Mouse (Mus musculus) CH12.LX (cell line): ENCODE measurements around the gene Dscaml1. TPM values are rescaled to one million over a fixed set of nuclear protein-coding genes. Genes with fewer than 3 reads are reported as not detected.

Source experiments
- DNase-seq: peaks from one replicate; pipeline ENCODE4 v3.0.0-alpha.2; 2013; ENCODE audit errors: extremely low read depth
- H3K27ac ChIP-seq: 2 replicates; pipeline ENCODE4 v1.5.1; 2012; ENCODE audit warnings: low read depth, mild to moderate bottlenecking, control low read depth, moderate library complexity; ENCODE audit not compliant: insufficient read depth
- H3K27me3 ChIP-seq: replicated peaks from 2 replicates; pipeline ENCODE3; 2012; ENCODE audit warnings: inconsistent platforms
- H3K36me3 ChIP-seq, 2 experiments: replicated peaks in 1 of 2; 2 replicates each; pipeline versions ENCODE3 to v1.6.1; 2012; ENCODE audit warnings: inconsistent platforms in 1 of 2, low read length in 1 of 2, mild to moderate bottlenecking in 1 of 2, mixed read lengths in 1 of 2, moderate library complexity in 1 of 2; ENCODE audit not compliant: control insufficient read depth in 1 of 2, insufficient read depth in 1 of 2
- H3K4me1 ChIP-seq, 2 experiments: 2 replicates each; pipeline ENCODE4 v1.6.1; 2012; ENCODE audit warnings: inconsistent platforms in 1 of 2, moderate library complexity in 1 of 2; ENCODE audit not compliant: insufficient read depth in 2 of 2, control insufficient read depth in 1 of 2
- H3K4me2 ChIP-seq: 2 replicates; pipeline ENCODE4 v1.6.1; 2012; ENCODE audit warnings: low read depth, mild to moderate bottlenecking, control low read depth; ENCODE audit not compliant: poor library complexity, insufficient read depth, severe bottlenecking
- H3K4me3 ChIP-seq, 3 experiments: fragments of 150-350 bp in 1 of 3; sonication (generic) in 1 of 3; replicated peaks in 1 of 3; 2 replicates each; pipeline versions ENCODE3 to v1.5.1; 2011 to 2012; ENCODE audit warnings: low read depth in 2 of 3, low read length in 2 of 3, mild to moderate bottlenecking in 2 of 3, moderate library complexity in 2 of 3, control low read depth in 1 of 3, improper control_type of control experiment in 1 of 3, inconsistent platforms in 1 of 3, mixed read lengths in 1 of 3; ENCODE audit not compliant: poor library complexity in 1 of 3
- H3K79me2 ChIP-seq: replicated peaks from 2 replicates; pipeline ENCODE4 v1.6.1; 2012; ENCODE audit warnings: mild to moderate bottlenecking, moderate library complexity; ENCODE audit not compliant: control insufficient read depth, poor library complexity, insufficient read depth, severe bottlenecking; ENCODE audit errors: extremely low read depth
- H3K9ac ChIP-seq: 2 replicates; pipeline ENCODE4 v1.6.1; 2012; ENCODE audit warnings: low read depth, mild to moderate bottlenecking, control low read depth, moderate library complexity; ENCODE audit not compliant: insufficient read depth
- H3K9me3 ChIP-seq: replicated peaks from 2 replicates; pipeline ENCODE3; 2012; ENCODE audit warnings: low read length, inconsistent platforms, mixed read lengths
- CHD2 ChIP-seq: IDR thresholded peaks from 2 replicates; pipeline ENCODE4 v1.6.1; 2011; ENCODE audit warnings: low read length, improper control_type of control experiment
- CTCF ChIP-seq, 2 experiments: IDR thresholded peaks in 1 of 2; conservative IDR thresholded peaks in 1 of 2; 2 replicates each; pipeline ENCODE4 v1.5.1; 2011 to 2012; ENCODE audit warnings: low read depth in 2 of 2, low read length in 2 of 2, improper control_type of control experiment in 1 of 2, inconsistent platforms in 1 of 2, mild to moderate bottlenecking in 1 of 2, moderate library complexity in 1 of 2
- EP300 ChIP-seq: IDR thresholded peaks from 2 replicates; pipeline ENCODE4 v1.6.1; 2011; ENCODE audit warnings: low read length, improper control_type of control experiment
- HCFC1 ChIP-seq: IDR thresholded peaks from 2 replicates; pipeline ENCODE4 v1.6.1; 2012; ENCODE audit warnings: low read depth, mild to moderate bottlenecking, inconsistent platforms, low read length, improper control_type of control experiment
- MAFK ChIP-seq: IDR thresholded peaks from 2 replicates; pipeline ENCODE4 v1.6.1; 2011; ENCODE audit warnings: low read length, improper control_type of control experiment; ENCODE audit not compliant: insufficient replicate concordance
- MAZ ChIP-seq: IDR thresholded peaks from 2 replicates; pipeline ENCODE4 v1.6.1; 2012; ENCODE audit warnings: low read depth, mild to moderate bottlenecking, inconsistent platforms, low read length, improper control_type of control experiment, moderate library complexity
- MXI1 ChIP-seq: IDR thresholded peaks from 2 replicates; pipeline ENCODE4 v1.6.1; 2011; ENCODE audit warnings: mild to moderate bottlenecking, low read depth, low read length, improper control_type of control experiment
- MYC ChIP-seq: IDR thresholded peaks from 2 replicates; pipeline ENCODE4 v1.6.1; 2011; ENCODE audit warnings: low read depth, mild to moderate bottlenecking, improper control_type of control experiment, low read length
- PAX5 ChIP-seq: IDR thresholded peaks from 2 replicates; pipeline ENCODE4 v1.6.1; 2012; ENCODE audit warnings: low read length, inconsistent platforms, mixed read lengths
- POLR2A ChIP-seq: IDR thresholded peaks from 2 replicates; pipeline ENCODE4 v1.6.1; 2011; ENCODE audit warnings: low read depth, mild to moderate bottlenecking, improper control_type of control experiment, low read length
- POLR2AphosphoS2 ChIP-seq: IDR thresholded peaks from 2 replicates; pipeline ENCODE4 v1.6.1; 2011; ENCODE audit warnings: low read depth, low read length, improper control_type of control experiment
- RAD21 ChIP-seq: IDR thresholded peaks from 2 replicates; pipeline ENCODE4 v1.6.1; 2011; ENCODE audit warnings: low read depth, mild to moderate bottlenecking, low read length, improper control_type of control experiment, moderate library complexity
- RCOR1 ChIP-seq: conservative IDR thresholded peaks from 2 replicates; pipeline ENCODE4 v1.6.1; 2012; ENCODE audit warnings: low read depth, mild to moderate bottlenecking, inconsistent platforms, low read length, improper control_type of control experiment
- SIN3A ChIP-seq: IDR thresholded peaks from 2 replicates; pipeline ENCODE4 v1.6.1; 2012; ENCODE audit warnings: low read length, improper control_type of control experiment, inconsistent platforms
- TBP ChIP-seq: conservative IDR thresholded peaks from 2 replicates; pipeline ENCODE4 v1.6.1; 2011; ENCODE audit warnings: low read depth, low read length, improper control_type of control experiment
- TCF12 ChIP-seq: IDR thresholded peaks from 2 replicates; pipeline ENCODE4 v1.6.1; 2014; ENCODE audit warnings: low read depth, mild to moderate bottlenecking, inconsistent platforms, low read length, improper control_type of control experiment
- USF2 ChIP-seq: conservative IDR thresholded peaks from 2 replicates; pipeline ENCODE4 v1.6.1; 2011; ENCODE audit warnings: low read depth, low read length, improper control_type of control experiment
- ZMIZ1 ChIP-seq: IDR thresholded peaks from 2 replicates; pipeline ENCODE4 v1.6.1; 2012; ENCODE audit warnings: low read depth, mild to moderate bottlenecking, inconsistent platforms, low read length, improper control_type of control experiment
- dilution Hi-C: fragments of 300-500 bp; cut with MboI; formaldehyde crosslinking; loops from 2 replicates; pipeline ENCODE4 v1.14.3; 2020; ENCODE audit warnings: low sequenced_read_pairs; ENCODE audit not compliant: extremely low pct_unique_long_range_greater_than_20kb, extremely low pct_ligation_motif_present
- in situ Hi-C: fragments of 300-500 bp; cut with MboI; formaldehyde crosslinking; loops from 3 replicates; pipeline ENCODE4 v1.14.3; 2019; ENCODE audit warnings: low sequenced_read_pairs, low pct_ligation_motif_present, low pct_unique_long_range_greater_than_20kb, mixed read lengths
- polyA plus RNA-seq: library from polyadenylated mRNA; unstranded; fragments of >175 nt; gene quantifications from 2 replicates; pipeline ENCODE4 v1.2.1, GENCODE M21; 2012; ENCODE audit warnings: low read depth; ENCODE audit not compliant: insufficient read length
- total RNA-seq, 2 experiments: library from RNA; depleted of rRNA; stranded (reverse); fragments of 300-350 nt in 1 of 2; fragments of >200 nt in 1 of 2; gene quantifications; 2 replicates each; pipeline ENCODE4 v1.2.3; 2012 to 2014

The Dscaml1 gene
- total and polyA plus RNA-seq, 3 experiments: not detected

DNA sequence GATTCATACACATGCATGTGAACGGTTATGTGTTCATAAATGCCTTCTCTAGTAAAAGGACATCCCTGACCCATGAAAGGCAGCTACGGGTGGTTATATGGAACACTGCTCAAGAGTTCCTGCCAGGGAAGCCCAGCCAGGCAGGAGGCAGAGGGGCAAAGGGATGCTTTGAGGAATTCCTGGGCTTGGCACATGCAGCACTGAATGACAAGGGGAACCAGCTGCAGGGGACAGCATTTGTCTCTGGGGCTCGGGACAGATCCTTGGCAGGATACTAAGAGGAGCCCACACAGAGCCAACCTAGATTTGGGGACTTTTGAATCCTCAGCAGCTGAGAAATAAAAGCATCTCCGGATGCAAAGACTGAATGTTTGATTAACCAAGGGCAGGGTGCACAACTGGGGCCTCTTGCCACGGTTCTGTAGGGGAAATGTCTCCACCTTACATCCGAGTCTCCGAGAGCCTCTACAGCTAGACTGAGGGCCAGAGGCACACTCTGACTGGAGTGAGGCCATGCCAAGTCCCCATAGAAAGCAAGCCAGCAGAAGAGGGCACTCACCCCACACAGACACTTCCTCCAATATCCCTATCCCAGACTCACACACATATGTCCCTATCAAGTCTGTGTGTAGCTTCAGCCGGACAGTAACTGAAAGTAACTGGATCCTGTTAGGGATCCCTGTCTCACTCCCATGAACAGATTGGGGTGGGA lies 251.7 kb downstream of the Dscaml1 start:
- Histone ChIP-seq H3K9ac (no peak overlapping the region), H3K36me3 (no peaks in the 10 kb centered on the region), H3K4me3 (no peak overlapping the region), H3K4me1 (peaks cover 0 to 4% of the 10 kb centered on the region in 2 experiments; a peak in 1 of 4 replicates), H3K27ac (no peak overlapping the region), H3K79me2 (no peaks in the 10 kb centered on the region), H3K27me3 (peaks cover 91% of the 10 kb centered on the region), H3K4me2 (no peak overlapping the region), H3K9me3 (no peaks in the 10 kb centered on the region)
- dilution Hi-C loops: no loop called here
- TF ChIP-seq TBP (no peak), MAZ (no peak), POLR2AphosphoS2 (no peak), EP300 (no peak), USF2 (no peak), RCOR1 (no peak)
- DNase-seq: no peak
- in situ Hi-C loops: no loop called here

GRCm38 (mm10) chr9:45678664-45679026 lies 252.2 kb downstream of the Dscaml1 start:
- Histone ChIP-seq H3K4me2 (no peak overlapping the region), H3K4me3 (no peak overlapping the region), H3K36me3 (no peaks in the 10 kb centered on the region), H3K9ac (no peak overlapping the region), H3K4me1 (peaks cover 0 to 4% of the 10 kb centered on the region in 2 experiments; a peak in 1 of 4 replicates), H3K9me3 (no peaks in the 10 kb centered on the region), H3K27me3 (peaks cover 91% of the 10 kb centered on the region), H3K79me2 (no peaks in the 10 kb centered on the region), H3K27ac (no peak overlapping the region)
- dilution Hi-C loops: no loop called here
- in situ Hi-C loops: no loop called here
- no peak for DNase-seq
- no peak for TF ChIP-seq MYC
- no peak for TF ChIP-seq POLR2A
- TF ChIP-seq HCFC1: no peak
- TF ChIP-seq SIN3A: no peak
- TF ChIP-seq CTCF (conservative IDR thresholded peaks at IDR 0.05 in 1 of 2, IDR thresholded peaks at IDR 0.05 in 1 of 2; ENCODE audit: low read depth in 2 of 2, low read length in 2 of 2): no peak
- TF ChIP-seq RAD21: no peak
- no peak for TF ChIP-seq MAZ
- TF ChIP-seq EP300: no peak
- no peak for TF ChIP-seq MXI1
- no peak for TF ChIP-seq MAFK
- TF ChIP-seq PAX5: no peak
- no peak for TF ChIP-seq CHD2
- no peak for TF ChIP-seq TCF12
- no peak for TF ChIP-seq ZMIZ1
